Mouse (Mus musculus) gastrocnemius, postnatal 4 days (tissue): Measurements from ENCODE around the gene Cep83. TPM values are rescaled to one million over a fixed set of nuclear protein-coding genes. Genes with fewer than 3 reads are reported as not detected.
A peak's percentile ranks its signal among the peaks of the same experiment; 100 is the strongest.

ENCODE experiments used
- DNase-seq, 2 experiments: peaks; one replicate each; pipeline ENCODE4 v3.0.0; 2021 to 2022; ENCODE audit warnings: low spot score in 2 of 2, mixed read lengths in 2 of 2
- total RNA-seq, 2 experiments: library from RNA; stranded (reverse); gene quantifications; 2 replicates each; pipeline ENCODE4 v1.2.3; 2021

Cep83 gene
- total RNA-seq, 2 experiments from 2014 or later, result 17.7 to 19.3 TPM

- DNase-seq, result no peak
These were observed 135.7 kb downstream of the Cep83 start for GRCm38 (mm10) chr10:94823971-94824760.

- no peak for DNase-seq
These were observed 137.5 kb downstream of the Cep83 start for GRCm38 (mm10) chr10:94825951-94826350.

GRCm38 (mm10) chr10:94826436-94826835, 138.0 kb downstream of the Cep83 start:
- DNase-seq, result no peak

GRCm38 (mm10) chr10:94827325-94827724, 138.9 kb downstream of the Cep83 start:
- DNase-seq, result no peak

GRCm38 (mm10) chr10:94827890-94828733, 139.7 kb downstream of the Cep83 start:
- DNase-seq, result no peak

- DNase-seq, result no peak
These were observed 140.3 kb downstream of the Cep83 start for GRCm38 (mm10) chr10:94828734-94829230.

- peak; percentile 63 to 83 for DNase-seq
These were observed 141.0 kb downstream of the Cep83 start for GRCm38 (mm10) chr10:94829407-94829806.

GRCm38 (mm10) chr10:94835874-94836273, 147.4 kb downstream of the Cep83 start:
- DNase-seq, result no peak
